Mouse (Mus musculus) A20 (cell line): ENCODE results near the gene Olfr480.

Experiments used
- DNase-seq: peaks from one replicate; pipeline ENCODE4 v3.0.0-alpha.2; 2011; ENCODE audit warnings: low read depth, low spot score

Gene Olfr480

DNA sequence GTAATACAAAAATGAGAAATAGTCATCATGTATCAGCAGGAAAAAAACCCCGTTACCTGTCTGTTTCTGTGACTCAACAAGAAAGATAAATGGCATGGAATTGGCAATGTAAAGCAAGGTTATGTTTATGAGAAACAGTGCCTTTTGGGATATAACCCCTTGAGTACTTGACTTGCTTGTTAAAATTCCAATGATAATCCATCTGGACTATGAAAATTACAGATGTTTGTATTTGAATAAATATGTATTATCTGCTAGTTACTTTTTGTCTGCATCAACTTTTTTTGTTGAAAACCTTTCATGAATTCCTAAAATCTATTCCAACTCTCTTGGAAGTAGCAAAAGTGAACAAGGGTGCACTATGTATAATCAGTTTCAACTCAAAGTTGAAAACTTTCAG lies at the start of gene Olfr480:
Gene Olfr480 (minus strand): TSS at position 101 of the 400 bp plus-strand sequence.
- DNase-seq, result no peak

DNA sequence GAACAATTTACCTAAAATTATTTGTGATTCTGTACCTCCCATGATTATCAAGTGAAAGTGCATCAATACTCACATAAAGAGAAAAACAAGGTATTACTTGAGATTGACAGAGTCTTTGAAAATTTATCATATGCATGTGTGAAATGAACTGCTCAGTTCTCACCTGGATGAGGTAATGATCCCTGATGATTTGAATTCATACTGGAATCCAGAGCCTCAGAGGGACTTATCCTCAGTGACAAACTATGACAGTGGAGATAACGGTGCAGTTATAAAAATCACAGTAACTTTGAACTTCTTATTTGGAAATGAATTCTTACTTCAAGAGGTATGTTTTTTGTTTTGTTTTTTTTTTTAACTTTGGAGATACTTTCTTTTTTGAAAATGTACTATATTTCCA lies 33.4 kb upstream of the Olfr480 start, which contains the start of gene Olfr483:
Gene Olfr483 (plus strand): TSS at position 301 of the 400 bp plus-strand sequence.
- no peak for DNase-seq

GRCm38 (mm10) chr7:108097486-108097885 lies 30.3 kb upstream of the Olfr480 start, which contains the start of gene Olfr482:
Gene Olfr482, minus strand, starts transcription at chr7:108097586.
- no peak for DNase-seq

DNA sequence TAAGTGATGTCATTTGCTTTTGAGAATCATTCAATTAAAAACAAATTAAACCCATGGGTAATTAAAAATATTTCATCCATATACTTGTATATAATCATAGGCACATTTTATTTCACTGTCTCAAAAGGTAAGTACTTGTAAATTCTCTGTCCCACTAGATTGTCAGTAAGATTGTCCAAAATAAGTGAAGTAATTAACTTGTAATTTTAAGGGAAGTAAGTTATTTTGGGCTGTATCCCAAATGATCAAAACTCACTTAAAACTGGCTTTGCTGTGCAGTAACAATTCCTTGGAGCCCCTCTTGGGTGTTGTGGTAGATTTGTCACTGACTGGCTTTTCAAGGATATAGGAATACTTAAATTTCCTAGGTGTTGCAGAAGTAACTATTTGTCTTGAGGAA lies 12.4 kb upstream of the Olfr480 start, which contains the start of gene Olfr481:
Gene Olfr481 (plus strand): TSS at position 301 of the 400 bp plus-strand sequence.
- DNase-seq, result no peak

DNA sequence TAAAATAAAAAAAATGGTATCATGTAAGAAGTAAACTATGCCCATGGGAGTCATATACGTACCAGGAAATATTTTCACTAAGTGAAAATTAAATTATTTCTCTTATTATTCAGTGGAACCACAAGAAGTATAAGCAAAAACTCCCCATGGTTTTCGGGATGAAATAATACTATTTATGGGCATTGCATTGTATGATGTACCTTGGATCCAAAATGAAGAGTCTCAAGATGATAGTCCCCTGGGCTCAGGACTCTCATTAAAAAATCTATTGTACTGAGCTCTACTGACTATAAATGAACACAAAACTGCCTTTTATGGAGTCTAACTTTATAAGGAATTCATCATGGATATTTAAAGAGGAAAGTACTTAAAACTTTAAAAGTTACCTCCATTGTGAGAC lies 16.8 kb downstream of the Olfr480 start, which contains the start of gene Olfr479:
Gene Olfr479 (plus strand): TSS at position 301 of the 400 bp plus-strand sequence.
- DNase-seq, result no peak

DNA sequence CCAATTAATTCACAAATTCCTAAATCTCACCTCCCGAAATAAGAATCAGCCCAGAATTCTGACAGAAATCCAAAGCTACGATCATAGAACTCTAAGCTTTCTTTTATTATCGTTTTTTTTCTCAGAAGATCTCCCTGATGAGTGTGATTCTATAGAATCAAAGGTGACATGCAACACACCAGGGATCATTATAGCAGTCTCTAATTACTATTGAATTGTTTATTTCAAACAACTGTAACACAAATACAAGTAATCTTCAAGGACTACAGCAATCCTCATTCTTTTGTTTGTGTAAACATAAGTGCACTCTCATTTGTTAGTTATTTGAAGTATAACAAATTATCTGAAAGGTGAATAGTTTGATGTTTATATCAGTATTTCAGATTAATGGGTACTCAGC lies 33.3 kb downstream of the Olfr480 start, which contains the start of gene Olfr478:
Gene Olfr478 (minus strand): TSS at position 101 of the 400 bp plus-strand sequence.
- no peak for DNase-seq
